Mouse (Mus musculus) adrenal gland, postnatal 4 days (tissue): Measurements from ENCODE around the gene Fhdc1. TPM values are rescaled to one million over a fixed set of nuclear protein-coding genes. Genes with fewer than 3 reads are reported as not detected.

Experiments used
- DNase-seq, 2 experiments: peaks; one replicate each; pipeline ENCODE4 v3.0.0; 2021 to 2022; ENCODE audit warnings: low spot score in 2 of 2, mixed read lengths in 2 of 2
- long read RNA-seq, 2 experiments: library from polyadenylated mRNA; stranded (forward); transcript quantifications; one replicate each; pipeline ENCODE4 v2.0.0; 2021
- total RNA-seq, 2 experiments: library from RNA; stranded (reverse); gene quantifications; 2 replicates each; pipeline ENCODE4 v1.2.3; 2021

Gene Fhdc1
- 10 to 100 TPM; 41.5 to 47.1 TPM for total RNA-seq
- long read RNA-seq, experiment 1, full-length matches to known transcripts: 4 of 12 reads
- long read RNA-seq, experiment 1, partial matches to known transcripts: 3 of 12 reads
- long read RNA-seq, experiment 1, other reads (novel, unspliced or antisense): 5 of 12 reads
- long read RNA-seq, experiment 2, full-length matches to known transcripts: 13 of 28 reads
- long read RNA-seq, experiment 2, partial matches to known transcripts: 2 of 28 reads
- long read RNA-seq, experiment 2, other reads (novel, unspliced or antisense): 13 of 28 reads

DNA sequence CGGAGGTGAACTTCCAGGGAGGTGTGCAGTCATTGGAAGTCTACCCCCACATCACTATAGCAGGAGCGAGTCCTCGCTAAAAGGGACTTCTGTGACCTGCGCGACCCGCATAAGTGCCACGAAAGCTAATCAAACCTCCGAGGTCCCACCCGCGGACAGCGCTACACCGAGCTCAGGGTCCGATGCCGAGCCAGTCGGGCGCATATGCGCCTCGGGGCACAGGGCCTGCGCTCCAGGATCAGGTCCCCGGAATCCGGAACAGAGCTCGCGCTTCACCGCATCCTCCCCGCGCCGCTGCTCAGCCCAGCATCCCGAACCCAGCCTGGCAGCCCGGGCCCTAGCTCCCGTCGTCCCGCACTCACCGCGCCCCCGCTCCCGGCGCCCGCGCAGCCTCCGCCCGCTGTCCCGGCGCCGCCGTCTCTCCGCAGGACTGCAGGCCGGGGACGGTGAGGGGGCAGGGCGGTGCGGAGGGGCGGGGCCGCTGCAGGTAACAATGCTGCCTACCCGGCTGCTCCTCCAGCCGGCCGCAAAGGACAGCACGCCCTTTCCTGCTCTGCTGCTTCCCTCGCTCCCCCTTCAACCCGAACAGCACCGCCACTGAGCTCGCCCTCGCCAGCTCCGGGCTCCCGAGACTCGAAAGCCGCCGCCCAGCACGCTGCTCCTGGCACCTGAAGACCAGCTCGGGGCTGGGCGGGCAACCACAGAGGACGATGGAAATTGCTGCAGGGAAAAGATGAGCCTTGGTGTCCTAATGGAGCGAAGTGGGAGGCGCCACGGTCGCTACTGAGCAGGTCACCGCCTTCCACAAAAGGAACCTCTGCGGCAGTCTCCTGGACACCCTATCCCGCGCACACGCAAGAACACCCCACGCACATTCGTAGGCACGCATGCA, at the start of gene Fhdc1:
Gene Fhdc1 (minus strand): TSS at position 424 of the 892 bp plus-strand sequence.
- peak in 1 of 2 experiments; percentile 25 for DNase-seq

GRCm38 (mm10) chr3:84529021-84529420, 48.8 kb upstream of the Fhdc1 start:
- no peak for DNase-seq

DNA sequence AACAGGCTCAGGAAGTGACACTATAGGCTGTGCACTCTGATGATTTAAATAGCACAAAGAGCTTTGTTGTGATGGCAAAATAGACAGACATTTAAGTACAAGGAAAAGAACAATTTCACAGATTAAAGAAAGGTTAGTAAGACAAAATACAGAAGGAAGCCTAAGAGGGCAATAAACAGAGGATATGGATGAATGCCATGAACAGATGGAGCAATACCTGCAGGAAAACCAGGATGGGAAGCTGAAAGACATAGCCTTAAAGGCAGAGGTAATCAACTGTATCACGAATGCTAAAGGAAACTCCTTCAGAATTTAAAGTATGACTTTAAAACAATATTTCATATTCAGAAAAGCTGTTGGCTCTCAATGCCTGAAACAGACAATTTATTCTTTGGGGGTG, 44.7 kb upstream of the Fhdc1 start:
- no peak for DNase-seq

- DNase-seq: no peak
Observed at GRCm38 (mm10) chr3:84516163-84516562, 35.9 kb upstream of the Fhdc1 start.

DNA sequence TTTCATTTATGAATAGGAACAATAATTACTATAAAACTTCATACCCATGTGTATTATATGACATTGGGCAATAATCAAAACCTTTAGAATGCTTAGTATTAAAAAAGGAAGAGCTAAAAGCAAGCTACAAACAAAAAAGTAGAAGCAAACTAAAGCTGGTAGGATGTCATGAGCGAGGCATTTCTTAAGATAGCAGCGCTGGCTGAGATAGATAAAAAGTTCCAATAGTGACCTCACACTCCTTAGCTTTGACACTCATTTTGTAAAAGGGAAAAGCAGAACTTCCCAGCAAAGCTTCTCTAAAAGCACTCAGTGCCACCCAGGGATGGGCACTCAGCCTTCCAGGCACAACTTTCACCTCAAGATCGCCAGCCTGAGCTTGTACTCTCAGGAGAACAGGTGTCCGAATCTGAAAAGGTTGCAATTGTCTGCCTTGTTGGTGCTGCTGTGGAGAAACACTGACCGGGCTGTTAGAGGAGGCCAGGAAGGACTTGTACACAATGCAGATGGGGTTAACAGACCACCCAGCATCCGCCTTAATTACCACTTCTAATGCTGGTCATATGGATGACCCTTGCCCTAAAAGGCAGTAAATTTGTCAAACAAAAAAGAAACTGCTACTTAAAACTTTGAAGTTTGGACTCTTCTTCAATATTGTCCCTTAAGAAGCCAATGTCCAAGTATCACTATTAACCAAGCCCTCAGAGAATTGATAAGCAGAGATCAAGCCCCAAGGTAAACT, 32.7 kb upstream of the Fhdc1 start:
- no peak for DNase-seq

DNA sequence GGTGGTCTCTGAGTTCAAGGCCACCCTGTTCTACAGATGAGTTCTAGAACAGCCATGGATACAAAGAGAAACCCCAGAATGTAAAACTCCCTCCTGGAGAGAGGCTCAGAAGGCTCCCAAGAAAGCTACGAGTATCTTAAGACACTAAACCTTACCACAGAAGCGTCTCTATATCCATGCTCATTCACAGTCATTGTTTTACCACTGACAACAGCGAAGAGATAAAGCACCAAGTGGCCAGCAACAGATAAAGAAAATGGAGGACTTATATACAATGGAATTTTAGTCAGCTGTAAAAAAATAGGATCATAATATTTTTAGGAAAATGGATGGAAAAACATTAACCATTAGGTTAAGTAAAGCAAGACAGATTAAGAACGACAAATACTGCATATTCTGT, 25.0 kb upstream of the Fhdc1 start:
- no peak for DNase-seq

- no peak for DNase-seq
Observed at GRCm38 (mm10) chr3:84504291-84504690, 24.1 kb upstream of the Fhdc1 start.

DNA sequence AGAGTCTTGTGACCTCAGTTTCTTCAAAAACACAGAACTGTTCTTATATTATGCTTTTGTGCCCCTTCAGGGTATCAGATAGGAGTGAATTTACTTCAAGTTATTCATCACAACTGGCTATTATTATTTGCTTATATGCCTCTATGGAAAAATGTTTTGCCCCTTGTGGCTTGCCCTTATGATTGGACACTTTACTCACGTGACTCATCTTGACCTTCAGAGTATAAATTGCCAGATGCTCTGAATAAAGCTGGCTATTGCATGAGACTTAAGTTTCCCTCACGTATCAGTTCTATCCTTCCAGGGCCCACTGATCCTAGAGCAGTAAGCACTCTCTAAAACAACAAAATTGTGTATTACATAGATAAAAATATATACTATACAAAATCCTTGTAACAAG, 21.9 kb upstream of the Fhdc1 start:
- no peak for DNase-seq

- no peak for DNase-seq
Observed at GRCm38 (mm10) chr3:84500491-84500890, 20.3 kb upstream of the Fhdc1 start.

- no peak for DNase-seq
Observed at GRCm38 (mm10) chr3:84497718-84498117, 17.5 kb upstream of the Fhdc1 start.

- no peak for DNase-seq
Observed at GRCm38 (mm10) chr3:84492657-84493056, 12.4 kb upstream of the Fhdc1 start.

GRCm38 (mm10) chr3:84492148-84492547, 11.9 kb upstream of the Fhdc1 start:
- DNase-seq: no peak

- DNase-seq: no peak
Observed at GRCm38 (mm10) chr3:84488716-84489115, 8.5 kb upstream of the Fhdc1 start.

GRCm38 (mm10) chr3:84484891-84485290, 4.7 kb upstream of the Fhdc1 start:
- no peak for DNase-seq

GRCm38 (mm10) chr3:84484333-84484732, 4.1 kb upstream of the Fhdc1 start:
- DNase-seq: no peak

DNA sequence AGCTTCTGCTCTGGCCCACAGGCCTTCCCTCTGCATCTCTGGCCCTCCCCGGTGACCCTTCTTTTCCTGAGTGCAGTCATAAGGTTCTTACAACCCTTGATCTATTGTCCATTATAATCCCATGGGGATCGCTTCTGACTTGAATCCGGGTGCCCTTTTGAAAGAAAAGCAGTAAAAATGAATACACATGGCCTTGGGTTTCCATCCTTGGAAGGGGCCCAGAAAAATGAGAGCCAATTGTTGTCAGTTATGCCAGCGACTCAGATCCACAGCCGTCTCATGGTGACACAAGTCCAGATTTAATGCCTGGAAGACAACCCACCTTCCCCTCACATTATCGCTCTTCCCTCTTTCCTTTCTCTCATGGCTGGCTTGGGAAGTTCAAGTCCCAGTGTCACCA, 1.9 kb upstream of the Fhdc1 start:
- no peak for DNase-seq

GRCm38 (mm10) chr3:84481104-84481503, 875 bp upstream of the Fhdc1 start:
- no peak for DNase-seq

- DNase-seq: peak in 1 of 2 experiments; percentile 51
Observed at GRCm38 (mm10) chr3:84479293-84480005, 780 bp downstream of the Fhdc1 start.

GRCm38 (mm10) chr3:84478896-84479292, 1.3 kb downstream of the Fhdc1 start:
- no peak for DNase-seq

DNA sequence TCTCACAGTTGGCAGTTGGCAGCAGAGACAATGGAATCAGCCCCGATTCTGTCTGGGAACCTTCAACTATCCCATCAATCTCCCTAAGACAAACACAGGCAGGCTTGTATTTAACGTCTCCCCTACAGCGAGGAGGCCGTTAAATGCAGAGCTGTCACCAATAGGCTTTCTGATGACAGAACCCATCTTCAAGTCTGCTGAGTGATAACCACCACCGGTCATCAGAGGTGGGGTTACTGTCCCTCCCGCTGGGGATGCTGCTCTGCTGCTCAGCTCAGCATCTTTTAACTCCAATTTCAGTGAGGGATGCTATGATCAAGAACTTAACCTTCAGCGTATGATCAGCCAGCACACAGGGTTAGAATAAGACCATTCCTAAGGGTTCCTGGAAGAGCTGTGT, 2.0 kb downstream of the Fhdc1 start:
- DNase-seq: no peak

- DNase-seq: no peak
Observed at GRCm38 (mm10) chr3:84477498-84477897, 2.7 kb downstream of the Fhdc1 start.
